Mouse (Mus musculus) urinary bladder, postnatal 0 days (tissue): ENCODE results near the gene Armc6. TPM values are rescaled to one million over a fixed set of nuclear protein-coding genes. Genes with fewer than 3 reads are reported as not detected.

Source experiments
- polyA plus RNA-seq: library from polyadenylated mRNA; unstranded; fragments of >200 nt; fragmentation: Nextera tagmentation; extraction: Ambion mirVana; gene quantifications from 2 replicates; pipeline ENCODE4 v1.2.1, GENCODE M21; 2015

Armc6 gene
- 13.7 and 14.2 TPM in 2 replicates for polyA plus RNA-seq

DNA sequence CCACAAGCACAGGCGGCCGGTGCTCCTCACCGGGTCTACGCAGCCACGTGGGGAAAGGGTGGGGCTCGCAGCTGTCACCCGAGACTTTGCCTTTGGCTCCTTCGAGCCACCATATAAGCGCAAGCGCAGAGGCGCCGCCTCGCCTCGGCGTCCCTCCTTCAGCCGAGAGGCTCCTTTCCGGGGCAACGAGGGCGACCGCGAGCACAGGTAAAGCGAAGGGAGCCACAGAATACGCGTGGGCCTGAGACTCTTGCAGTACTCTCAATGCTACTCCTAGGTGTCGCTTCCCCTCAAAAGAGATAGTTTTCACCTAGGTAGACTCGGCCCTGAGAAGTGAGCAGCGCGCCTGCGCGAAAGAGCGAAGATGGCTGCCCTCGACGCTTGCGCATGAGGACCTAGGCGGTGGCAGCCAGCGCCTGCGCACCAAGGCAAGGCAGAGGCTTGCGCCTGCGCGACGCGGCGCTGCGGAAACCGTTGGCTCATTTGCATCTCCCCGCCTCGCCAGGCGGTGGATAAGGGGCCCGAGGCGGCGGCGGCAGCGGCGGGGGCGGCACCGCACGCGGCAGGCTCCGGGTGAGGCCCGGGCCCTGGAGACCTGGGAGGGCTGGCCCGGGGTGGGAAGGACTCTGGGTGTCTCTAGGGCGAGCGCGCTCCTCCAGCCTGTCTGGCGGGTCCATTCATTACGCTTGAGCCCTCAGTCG is at the start of gene Armc6, which contains the start of gene Sugp2:
Gene Armc6, minus strand, starts transcription at position 387 of the 701 bp plus-strand sequence.
Gene Sugp2, plus strand, starts transcription at position 147 of the 701 bp plus-strand sequence.

DNA sequence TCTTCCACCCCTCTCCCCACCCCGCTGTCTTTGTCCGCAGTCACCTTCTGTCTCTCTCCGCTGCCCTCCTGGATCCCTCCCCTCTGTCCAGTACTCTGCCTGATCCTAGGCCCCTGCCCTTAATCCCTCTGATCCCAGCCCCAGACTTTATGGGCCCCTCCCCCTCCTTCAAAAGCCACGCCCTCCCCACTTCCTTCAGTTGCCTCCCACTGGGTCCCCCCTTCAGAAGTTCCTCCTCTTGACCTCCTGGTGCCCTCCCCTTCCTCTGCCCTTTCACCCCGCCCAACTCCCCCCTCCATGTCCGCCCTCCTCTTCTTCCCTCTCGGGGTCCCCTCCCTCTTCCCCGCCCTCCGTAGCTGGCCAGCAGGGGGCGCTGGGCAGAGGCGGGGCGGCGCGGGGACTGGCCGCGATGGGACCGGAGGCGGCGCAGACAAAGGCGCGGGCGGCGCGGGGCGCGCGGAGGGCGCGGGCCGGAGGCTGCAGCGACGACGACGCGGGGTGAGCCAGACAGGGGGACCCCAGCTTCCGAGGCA is 48.4 kb upstream of the Armc6 start, which contains the start of gene Homer3:
Gene Homer3, plus strand, starts transcription at position 225 of the 533 bp plus-strand sequence.

DNA sequence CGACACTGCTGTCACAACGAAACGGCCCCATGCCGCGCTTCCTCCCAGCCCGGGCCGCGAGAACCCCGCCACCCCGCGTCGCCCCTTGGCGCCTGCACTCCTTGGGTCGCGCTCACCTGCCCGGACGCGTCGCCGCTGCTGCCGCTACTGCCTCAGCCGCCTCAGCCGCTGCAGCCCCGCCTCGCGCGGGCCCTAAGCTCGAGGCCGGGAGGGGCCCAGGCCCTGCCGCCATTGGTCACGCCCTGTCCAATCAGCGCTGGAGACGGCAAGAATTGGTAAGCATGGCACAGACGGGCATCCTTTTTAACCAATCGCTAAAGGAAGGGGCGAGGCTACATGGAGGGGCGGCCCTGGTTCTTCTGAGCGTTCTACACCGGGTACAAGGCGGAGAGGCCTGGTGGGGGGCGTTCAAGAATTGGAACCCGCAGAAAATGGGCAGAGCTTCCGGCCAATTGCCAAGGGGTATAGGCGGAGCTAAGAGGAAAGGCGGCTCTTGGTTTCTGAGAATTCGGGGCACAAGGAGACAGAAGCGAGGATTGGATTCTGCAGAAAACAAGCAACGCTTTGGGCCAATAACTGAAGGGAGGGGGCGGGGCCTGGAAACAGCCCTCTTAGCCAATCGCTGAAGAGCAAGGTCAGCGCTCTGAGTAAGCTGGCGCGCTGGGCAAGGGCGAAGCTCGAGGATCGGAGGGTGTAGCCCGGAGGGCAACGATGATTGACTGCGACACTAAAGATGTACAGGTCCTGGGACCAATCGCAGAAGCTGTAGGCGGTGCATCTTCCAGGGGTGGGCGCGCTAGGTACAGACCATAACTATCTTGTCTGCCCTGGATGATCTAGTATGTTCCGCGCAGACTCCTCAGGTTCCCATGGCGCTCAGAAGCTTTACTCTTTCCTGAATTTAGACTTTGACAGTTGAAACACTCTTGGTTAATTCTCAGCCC is 21.9 kb downstream of the Armc6 start, which contains the start of gene Slc25a42:
Gene Slc25a42, minus strand, starts transcription at position 194 of the 944 bp plus-strand sequence.

DNA sequence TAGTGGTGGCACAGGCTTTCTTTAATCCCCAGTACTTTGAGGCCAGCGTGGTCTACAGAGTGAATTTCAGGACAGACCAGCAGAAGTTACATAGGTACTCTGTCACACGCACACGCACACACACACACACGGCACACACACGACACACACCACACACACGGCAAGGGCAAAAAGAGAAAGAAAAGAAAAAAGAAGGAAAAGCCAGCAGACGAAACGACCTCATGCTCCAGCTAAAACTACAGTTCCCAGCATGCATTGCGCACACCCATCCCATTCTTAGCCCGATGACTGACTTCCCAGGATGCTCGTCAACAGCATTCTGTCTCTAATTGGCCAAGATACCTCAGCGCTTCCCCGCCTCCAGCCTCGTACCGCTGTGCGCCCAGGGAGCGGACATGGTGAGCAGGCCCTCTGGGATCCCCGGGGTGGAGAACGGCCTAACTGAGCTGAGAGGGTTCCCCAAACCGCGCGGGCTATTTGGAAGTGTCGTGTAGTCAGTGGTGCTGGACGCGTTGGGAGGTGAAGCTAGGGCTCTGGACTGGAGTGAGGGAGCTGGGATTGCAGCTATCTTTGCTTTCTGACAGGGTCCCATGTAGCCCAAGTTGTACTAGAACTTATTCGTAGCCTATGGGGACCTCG is 62.1 kb downstream of the Armc6 start, which contains the start of gene Tmem161a:
Gene Tmem161a, plus strand, starts transcription at position 314 of the 639 bp plus-strand sequence.

Other genes with a start within 250 kb of the Armc6 start
- 26.5 and 27.4 TPM in 2 replicates for gene Gatad2a, start 238.1 kb downstream of the Armc6 start, polyA plus RNA-seq
- gene Mau2, start 191.7 kb downstream of the Armc6 start, polyA plus RNA-seq: 26.6 and 28.0 TPM in 2 replicates
- 22.9 and 23.3 TPM in 2 replicates for gene Sugp1, start 191.7 kb downstream of the Armc6 start, polyA plus RNA-seq
- 0.14 TPM in 1 of 2 replicates, not detected in the other for gene Tm6sf2, start 161.5 kb downstream of the Armc6 start, polyA plus RNA-seq
- gene Hapln4, start 151.0 kb downstream of the Armc6 start, polyA plus RNA-seq: 0.04 TPM in 2 replicates
- 0.10 and 0.16 TPM in 2 replicates for gene Ncan, start 113.6 kb downstream of the Armc6 start, polyA plus RNA-seq
- 29.3 and 31.3 TPM in 2 replicates for gene Nr2c2ap, start 103.1 kb downstream of the Armc6 start, polyA plus RNA-seq
- gene Rfxank, start 95.3 kb downstream of the Armc6 start, polyA plus RNA-seq: 7.5 and 7.9 TPM in 2 replicates
- 30.9 and 33.6 TPM in 2 replicates for gene Borcs8, start 95.0 kb downstream of the Armc6 start, polyA plus RNA-seq
- 0.24 and 0.37 TPM in 2 replicates for gene Mef2b, start 94.8 kb downstream of the Armc6 start, polyA plus RNA-seq
- gene Tmem161a, start 62.1 kb downstream of the Armc6 start, polyA plus RNA-seq: 38.0 and 43.3 TPM in 2 replicates
- 2.6 and 2.7 TPM in 2 replicates for gene Slc25a42, start 22.2 kb downstream of the Armc6 start, polyA plus RNA-seq
- 11.8 and 12.9 TPM in 2 replicates for gene Sugp2, start 240 bp downstream of the Armc6 start, polyA plus RNA-seq
- gene Homer3, start 48.4 kb upstream of the Armc6 start, polyA plus RNA-seq: 17.3 and 19.4 TPM in 2 replicates
- 27.6 and 29.6 TPM in 2 replicates for gene Ddx49, start 68.0 kb upstream of the Armc6 start, polyA plus RNA-seq
- 272 and 328 TPM in 2 replicates for gene Cope, start 68.1 kb upstream of the Armc6 start, polyA plus RNA-seq
- 0.99 and 1.0 TPM in 2 replicates for gene Cers1, start 81.3 kb upstream of the Armc6 start, polyA plus RNA-seq
- 0.39 and 0.50 TPM in 2 replicates for gene Gdf1, start 95.4 kb upstream of the Armc6 start, polyA plus RNA-seq
- gene Upf1, start 118.8 kb upstream of the Armc6 start, polyA plus RNA-seq: 8.0 and 8.6 TPM in 2 replicates
- 0.15 and 0.18 TPM in 2 replicates for gene Comp, start 139.1 kb upstream of the Armc6 start, polyA plus RNA-seq
- 7.8 and 8.3 TPM in 2 replicates for gene Crtc1, start 205.1 kb upstream of the Armc6 start, polyA plus RNA-seq
- gene Klhl26, start 242.5 kb upstream of the Armc6 start, polyA plus RNA-seq: 17.0 and 18.6 TPM in 2 replicates